Mouse (Mus musculus): Measurements from ENCODE around the gene Runx2.

GRCm38 (mm10) chr17:44479491-44479890 lies 335.1 kb downstream of the Runx2 start:
- TF ChIP-seq EP300 (IDR thresholded peaks at IDR 0.05; ENCODE audit: low read depth) (no peak), CTCF (IDR thresholded peaks at IDR 0.05; ENCODE audit: low read depth) (no peak)
